Comparison of ENCODE assay signal across 18 mouse cellular contexts in genomic region chr12:91183304-91183855, GRCm38 (mm10).
DNase-seq lines count a peak whose midpoint lies in the region; ATAC-seq lines count a peak whose summit lies in the region.
"Had no signal": no experiment of that assay in that cellular context is flagged by ENCODE, and none has a peak within 500 bp of the region (broad histone marks: within the 10 kb centered on the region; RNA-seq: fewer than 3 reads in every experiment).

No protein-coding gene starts in this region.

- ATAC-seq in inflammation-experienced regulatory T-cells, adult 6 months, result peak; percentile 96
- no peak for ATAC-seq in erythroid progenitor cell, adult 5-6 weeks (replicated peaks; ENCODE audit: low FRiP score, poor library complexity, severe bottlenecking)

- intact Hi-C loops in gastrocnemius, postnatal 14 days (cut with DNase I; ENCODE audit: low total_unique reads), result loop anchor here (10.0 kb wide), 1 partner anchor 89 kb away; no protein-coding TSS in a partner anchor

- peak; percentile 10 to 29 for DNase-seq in spleen, postnatal 36 days (ENCODE audit: low spot score in 2 of 2)
- DNase-seq in spleen, postnatal 4 days (ENCODE audit: low spot score in 2 of 2), result no peak
- DNase-seq in T-cell, adult 2 months (ENCODE audit: low spot score), result peak; percentile 40
- peak; percentile 72 for DNase-seq in splenic B cell, adult 2 months (ENCODE audit: low read depth, low spot score)
- DNase-seq in gastrocnemius, postnatal 14 days, result no peak
- DNase-seq: cerebellum, adult 11 months; heart, adult 18-20 months; kidney, adult 2 months; kidney, postnatal 4 days; liver; lung, embryonic 14.5 days; right cerebral cortex, adult 18-20 months; thymus, postnatal 36 days had no signal

- H3K27me3 ChIP-seq in splenic B cell, adult 2 months (ENCODE audit: control insufficient read depth, insufficient read depth, low read length, poor library complexity, severe bottlenecking), result no peaks in the 10 kb centered on the region
- H3K27me3 ChIP-seq: forebrain, embryonic 12.5 days; hindbrain, embryonic 13.5 days had no signal

- no peaks in the 10 kb centered on the region for H3K36me3 ChIP-seq in splenic B cell, adult 2 months (ENCODE audit: control insufficient read depth, insufficient read depth, low read length, poor library complexity, severe bottlenecking)
- H3K36me3 ChIP-seq: forebrain, embryonic 12.5 days; hindbrain, embryonic 13.5 days; midbrain, embryonic 10.5 days had no signal

Comparison
In these comparisons a context has a peak if more than half of its experiments do, and no peak if none do; other contexts are left out.
1. DNase-seq: peak in spleen, postnatal 36 days (2 of 2), T-cell, adult 2 months (single experiment) and splenic B cell, adult 2 months (single experiment); none in spleen, postnatal 4 days (0 of 2) and gastrocnemius, postnatal 14 days (single experiment).